Mouse (Mus musculus): Measurements from ENCODE around the gene Slc12a4. TPM values are rescaled to one million over a fixed set of nuclear protein-coding genes. Genes with fewer than 3 reads are reported as not detected.
A peak's percentile ranks its signal among the peaks of the same experiment; 100 is the strongest.
"Not testable (repeated sequence)": the region's sequence is repeated elsewhere in the genome, so short reads cannot be mapped to it uniquely, and the experiment has no call there.

The Slc12a4 gene
- 29.2 and 33.9 TPM in 2 replicates for polyA plus RNA-seq (2015; fragmentation: Nextera tagmentation; extraction: Ambion mirVana)

GRCm38 (mm10) chr8:105965905-105966341, at the start of gene Slc12a4:
Gene Slc12a4 (minus strand): TSS chr8:105966097.
- ATAC-seq (peak; percentile 95), DNase-seq (ENCODE audit: low spot score) (peak; percentile 90)
- H3K27ac ChIP-seq (ENCODE audit: low read length): peak within 1 kb of the TSS; percentile 92
- no peaks in the 10 kb centered on the region for H3K27me3 ChIP-seq (replicated peaks; ENCODE audit: insufficient read depth, low read length)
- no peaks in the 10 kb centered on the region for H3K36me3 ChIP-seq (ENCODE audit: insufficient read depth, low read length)
- H3K4me1 ChIP-seq (ENCODE audit: insufficient read depth, low read depth, low read length): peaks cover 5% of the 10 kb centered on the region; the same call in 1 of the 2 replicates
- H3K4me3 ChIP-seq (ENCODE audit: low read depth, low read length): peak within 1 kb of the TSS; percentile 86
- H3K9ac ChIP-seq (replicated peaks; ENCODE audit: low read depth): peak within 1 kb of the TSS; percentile 78
- H3K9me3 ChIP-seq (ENCODE audit: low read length): no peaks in the 10 kb centered on the region
- H3K4me2 ChIP-seq (replicated peaks; ENCODE audit: low read depth, low read length): peak within 1 kb of the TSS; percentile 87
- TF ChIP-seq EP300 (IDR thresholded peaks at IDR 0.05) (no peak), CTCF (IDR thresholded peaks at IDR 0.05) (no peak)
- WGBS: under 1% methylated on average over 31 of the region's 47 CpGs

- H3K36me3 ChIP-seq (ENCODE audit: insufficient read depth, low read length); H3K4me3 ChIP-seq (ENCODE audit: low read depth, low read length); H3K9ac ChIP-seq (replicated peaks; ENCODE audit: low read depth): not testable (repeated sequence)
Observed at GRCm38 (mm10) chr8:106012203-106012602, 46.3 kb upstream of the Slc12a4 start.

DNA sequence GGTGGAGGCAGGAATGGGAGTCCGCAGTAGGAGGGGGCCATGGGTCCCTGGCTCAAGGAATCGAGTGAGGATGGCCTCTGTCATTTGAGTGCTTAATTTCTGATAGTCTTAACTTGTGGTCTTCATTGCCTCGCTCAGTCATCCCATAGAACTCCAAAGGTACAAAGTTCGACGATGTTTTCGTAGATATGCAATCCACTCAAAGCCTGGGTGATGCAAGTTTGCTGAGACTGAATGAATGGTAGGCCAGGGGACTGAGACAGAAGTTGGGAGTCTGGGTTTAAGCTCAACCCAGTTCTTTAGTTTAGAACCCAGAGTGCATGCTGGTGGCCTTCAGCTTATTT, 45.7 kb upstream of the Slc12a4 start, which contains the start of gene Ddx28:
Gene Ddx28 (minus strand): TSS at position 240 of the 344 bp plus-strand sequence.
- Histone ChIP-seq H3K4me1 (ENCODE audit: insufficient read depth, low read depth, low read length) (peaks cover 9% of the 10 kb centered on the region; the same call in 1 of the 2 replicates), H3K9me3 (ENCODE audit: low read length) (no peaks in the 10 kb centered on the region), H3K4me3 (ENCODE audit: low read depth, low read length) (peak within 1 kb of the TSS; percentile 70), H3K4me2 (replicated peaks; ENCODE audit: low read depth, low read length) (peak within 1 kb of the TSS; percentile 89), H3K27me3 (replicated peaks; ENCODE audit: insufficient read depth, low read length) (no peaks in the 10 kb centered on the region), H3K27ac (ENCODE audit: low read length) (peak within 1 kb of the TSS; percentile 43), H3K36me3 (ENCODE audit: insufficient read depth, low read length) (no peaks in the 10 kb centered on the region), H3K9ac (replicated peaks; ENCODE audit: low read depth) (peak within 1 kb of the TSS; percentile 84)
- WGBS: 2% methylated on average over 6 of the region's 6 CpGs
- DNase-seq (ENCODE audit: low spot score) (no peak), ATAC-seq (no peak)
- no peak for TF ChIP-seq EP300 (IDR thresholded peaks at IDR 0.05)
- no peak for TF ChIP-seq CTCF (IDR thresholded peaks at IDR 0.05)

More at GRCm38 (mm10) chr8:106012203-106012602, 46.3 kb upstream of the Slc12a4 start:
- not testable (repeated sequence) for ATAC-seq; H3K27me3 ChIP-seq (replicated peaks; ENCODE audit: insufficient read depth, low read length); H3K4me1 ChIP-seq (ENCODE audit: insufficient read depth, low read depth, low read length); H3K27ac ChIP-seq (ENCODE audit: low read length); DNase-seq (ENCODE audit: low spot score); H3K9me3 ChIP-seq (ENCODE audit: low read length)
- H3K4me2 ChIP-seq (replicated peaks; ENCODE audit: low read depth, low read length): peak overlapping the region; percentile 89
- 70% methylated on average over 8 of the region's 8 CpGs for WGBS

DNA sequence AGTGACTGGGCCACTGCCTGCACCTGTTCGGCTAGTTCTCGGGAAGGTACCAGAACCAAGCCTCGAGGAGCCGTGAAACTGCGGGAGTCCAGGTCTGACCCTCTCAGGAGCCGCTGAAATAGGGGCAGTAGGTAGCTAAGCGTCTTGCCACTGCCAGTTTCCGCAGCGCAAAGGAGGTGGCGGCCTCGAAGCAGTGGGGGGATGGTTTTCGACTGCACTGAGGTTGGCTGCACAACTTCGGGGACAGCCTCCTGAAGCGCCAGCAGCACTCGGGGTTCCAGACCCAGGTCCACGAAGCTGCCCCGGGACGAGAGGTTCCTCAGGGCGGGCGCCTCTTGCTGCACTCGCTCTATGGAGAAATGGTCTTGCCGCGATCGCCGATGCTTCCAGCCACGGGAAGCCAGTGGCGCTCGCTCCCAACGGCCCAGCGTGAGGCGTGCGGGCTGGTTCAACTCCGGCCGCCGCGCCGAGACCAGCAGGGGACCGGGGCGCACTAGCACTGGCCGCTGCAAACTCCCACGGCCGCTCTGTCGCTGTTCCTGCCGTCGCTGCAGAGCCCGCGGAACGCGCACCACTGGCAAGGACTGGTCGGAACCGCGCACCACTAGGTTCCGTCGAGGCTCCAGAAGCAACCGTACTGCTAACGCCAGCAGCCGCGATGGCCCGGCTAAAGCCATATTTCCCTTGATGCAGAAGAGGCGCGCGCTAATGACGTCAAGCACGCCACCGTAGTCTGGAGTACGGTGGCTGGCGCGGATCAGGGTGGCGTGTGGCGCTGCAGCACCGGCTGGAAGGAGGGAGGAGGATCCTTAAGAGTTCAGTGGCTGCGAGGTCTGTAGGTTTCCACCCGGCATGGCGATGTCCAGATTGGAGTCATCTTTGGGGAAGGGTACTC, 45.1 kb upstream of the Slc12a4 start:
- WGBS: 2% methylated on average over 74 of the region's 74 CpGs
- TF ChIP-seq EP300 (IDR thresholded peaks at IDR 0.05): no peak
- peak; percentile 30 for TF ChIP-seq CTCF (IDR thresholded peaks at IDR 0.05)
- H3K36me3 ChIP-seq (ENCODE audit: insufficient read depth, low read length): no peaks in the 10 kb centered on the region
- H3K9ac ChIP-seq (replicated peaks; ENCODE audit: low read depth): peak overlapping the region; percentile 84
- peaks cover 9% of the 10 kb centered on the region; the same call in 1 of the 2 replicates for H3K4me1 ChIP-seq (ENCODE audit: insufficient read depth, low read depth, low read length)
- DNase-seq (ENCODE audit: low spot score) (peak; percentile 96), ATAC-seq (peak; percentile 98)
- peak overlapping the region; percentile 89 for H3K4me2 ChIP-seq (replicated peaks; ENCODE audit: low read depth, low read length)
- no peaks in the 10 kb centered on the region for H3K9me3 ChIP-seq (ENCODE audit: low read length)
- no peaks in the 10 kb centered on the region for H3K27me3 ChIP-seq (replicated peaks; ENCODE audit: insufficient read depth, low read length)
- H3K27ac ChIP-seq (ENCODE audit: low read length): peak overlapping the region; percentile 43
- H3K4me3 ChIP-seq (ENCODE audit: low read depth, low read length): peak overlapping the region; percentile 70

GRCm38 (mm10) chr8:106007891-106008290, 42.0 kb upstream of the Slc12a4 start:
- 57% methylated on average over 3 of the region's 3 CpGs for WGBS
- H3K27ac ChIP-seq (ENCODE audit: low read length): not testable (repeated sequence)
- peak; percentile 17; the same call in 1 of the 2 replicates for TF ChIP-seq CTCF (IDR thresholded peaks at IDR 0.05)

DNA sequence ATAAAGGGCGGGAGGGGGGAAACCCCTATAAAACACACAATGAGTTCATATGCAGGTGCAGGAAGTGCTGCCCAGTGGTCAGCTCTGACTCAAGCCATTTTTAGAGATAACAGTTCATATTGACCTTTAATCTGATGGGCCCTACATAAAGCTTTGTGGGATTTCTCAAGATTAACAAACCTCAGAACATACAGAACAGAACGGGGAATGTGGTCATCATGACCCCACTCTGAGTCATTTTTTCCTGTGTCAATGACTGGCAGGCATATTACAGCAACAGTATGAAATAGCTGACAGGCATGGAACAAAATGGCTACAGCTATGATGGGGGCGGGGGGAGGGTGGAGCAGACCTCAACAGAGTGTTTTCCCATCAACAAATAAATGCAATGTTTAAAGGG, 41.2 kb upstream of the Slc12a4 start:
- Histone ChIP-seq H3K36me3 (ENCODE audit: insufficient read depth, low read length) (no peaks in the 10 kb centered on the region), H3K27ac (ENCODE audit: low read length) (no peak overlapping the region), H3K4me3 (ENCODE audit: low read depth, low read length) (no peak overlapping the region), H3K9me3 (ENCODE audit: low read length) (no peaks in the 10 kb centered on the region), H3K9ac (replicated peaks; ENCODE audit: low read depth) (no peak overlapping the region), H3K27me3 (replicated peaks; ENCODE audit: insufficient read depth, low read length) (no peaks in the 10 kb centered on the region), H3K4me2 (replicated peaks; ENCODE audit: low read depth, low read length) (no peak overlapping the region), H3K4me1 (ENCODE audit: insufficient read depth, low read depth, low read length) (peaks cover 9% of the 10 kb centered on the region; the same call in 1 of the 2 replicates)
- ATAC-seq (0 out of 2 replicates have a peak, but pooled peaks have one; percentile 10), DNase-seq (ENCODE audit: low spot score) (peak; percentile 57)
- peak; percentile 80 for TF ChIP-seq EP300 (IDR thresholded peaks at IDR 0.05)
- TF ChIP-seq CTCF (IDR thresholded peaks at IDR 0.05): no peak
- 67% methylated on average over 3 of the region's 3 CpGs for WGBS

More at GRCm38 (mm10) chr8:106007891-106008290, 42.0 kb upstream of the Slc12a4 start:
- not testable (repeated sequence) for H3K4me2 ChIP-seq (replicated peaks; ENCODE audit: low read depth, low read length); ATAC-seq; H3K9ac ChIP-seq (replicated peaks; ENCODE audit: low read depth); H3K4me1 ChIP-seq (ENCODE audit: insufficient read depth, low read depth, low read length); H3K27me3 ChIP-seq (replicated peaks; ENCODE audit: insufficient read depth, low read length); H3K4me3 ChIP-seq (ENCODE audit: low read depth, low read length); H3K9me3 ChIP-seq (ENCODE audit: low read length); DNase-seq (ENCODE audit: low spot score); H3K36me3 ChIP-seq (ENCODE audit: insufficient read depth, low read length)

Data from lung, postnatal 0 days (tissue).